Mouse (Mus musculus): ENCODE data around the gene Mymk.

Mymk gene

GRCm38 (mm10) chr2:27078312-27078711, 6.3 kb upstream of the Mymk start:
- no peak for DNase-seq

GRCm38 (mm10) chr2:27077655-27078244, 5.8 kb upstream of the Mymk start:
- peak in 1 of 2 experiments; percentile 29 for DNase-seq

- DNase-seq = no peak
Measured at GRCm38 (mm10) chr2:27075485-27075884, 3.5 kb upstream of the Mymk start.

GRCm38 (mm10) chr2:27074804-27075203, 2.8 kb upstream of the Mymk start:
- no peak for DNase-seq

GRCm38 (mm10) chr2:27073407-27073806, 1.4 kb upstream of the Mymk start:
- DNase-seq = no peak

- no peak for DNase-seq
Measured at GRCm38 (mm10) chr2:27071137-27071536, 842 bp downstream of the Mymk start.

- peak; percentile 43 to 65 for DNase-seq
Measured at GRCm38 (mm10) chr2:27070247-27070813, 1.6 kb downstream of the Mymk start.

GRCm38 (mm10) chr2:27069646-27070045, 2.3 kb downstream of the Mymk start:
- no peak for DNase-seq

GRCm38 (mm10) chr2:27067996-27068395, 4.0 kb downstream of the Mymk start:
- DNase-seq = no peak

GRCm38 (mm10) chr2:27067124-27067523, 4.9 kb downstream of the Mymk start:
- no peak for DNase-seq

GRCm38 (mm10) chr2:27059187-27059586, 12.8 kb downstream of the Mymk start:
- DNase-seq = no peak

- DNase-seq = no peak
Measured at GRCm38 (mm10) chr2:27058751-27059150, 13.2 kb downstream of the Mymk start.

- no peak for DNase-seq
Measured at GRCm38 (mm10) chr2:27058251-27058650, 13.7 kb downstream of the Mymk start.

- no peak for DNase-seq
Measured at GRCm38 (mm10) chr2:27049408-27049807, 22.6 kb downstream of the Mymk start.

GRCm38 (mm10) chr2:27045979-27046770, 25.8 kb downstream of the Mymk start:
- DNase-seq = no peak

GRCm38 (mm10) chr2:27044641-27045040, 27.3 kb downstream of the Mymk start:
- no peak for DNase-seq

GRCm38 (mm10) chr2:27044166-27044565, 27.8 kb downstream of the Mymk start:
- DNase-seq = no peak

GRCm38 (mm10) chr2:27043461-27043860, 28.5 kb downstream of the Mymk start:
- DNase-seq = peak; percentile 65 to 68

GRCm38 (mm10) chr2:27042131-27042844, 29.7 kb downstream of the Mymk start:
- no peak for DNase-seq

GRCm38 (mm10) chr2:27039286-27039685, 32.7 kb downstream of the Mymk start:
- DNase-seq = no peak

GRCm38 (mm10) chr2:27038596-27038995, 33.4 kb downstream of the Mymk start:
- DNase-seq = peak in 1 of 2 experiments; percentile 55

- DNase-seq = no peak
Measured at GRCm38 (mm10) chr2:27037008-27037407, 35.0 kb downstream of the Mymk start.

- DNase-seq = no peak
Measured at GRCm38 (mm10) chr2:27036003-27036402, 36.0 kb downstream of the Mymk start.

All from thymus, adult 18-20 months (tissue).